Mouse (Mus musculus) lung, adult 2 months (tissue): ENCODE measurements at regions not wholly inside any gene's neighbourhood (a gene's known extent, or its start where the extent isn't known, plus 50 kb on each side); places are given as distances from the start of the nearest gene placed in this dataset.

ENCODE experiments used
- CTCF ChIP-seq: fragments of 200-500 bp; IDR thresholded peaks from 2 replicates; pipeline ENCODE4 v1.5.1; 2011; ENCODE audit warnings: mild to moderate bottlenecking, low read length, control low read depth; ENCODE audit not compliant: insufficient read depth
- POLR2A ChIP-seq: fragments of 200-500 bp; IDR thresholded peaks from 2 replicates; pipeline ENCODE4 v1.6.1; 2011; ENCODE audit warnings: low read depth, mild to moderate bottlenecking, control low read depth, low read length, borderline replicate concordance; ENCODE audit errors: extremely low read depth

GRCm38 (mm10) chr8:26513001-26513400 lies 393.7 kb downstream of the Gm45692 start:
- TF ChIP-seq CTCF: no peak
- no peak for TF ChIP-seq POLR2A
